Mouse (Mus musculus): ENCODE measurements around the gene Supv3l1. TPM values are rescaled to one million over a fixed set of nuclear protein-coding genes. Genes with fewer than 3 reads are reported as not detected.

Supv3l1 gene
- polyA plus RNA-seq, 1 experiment from 2014 or later = 12.8 TPM

DNA sequence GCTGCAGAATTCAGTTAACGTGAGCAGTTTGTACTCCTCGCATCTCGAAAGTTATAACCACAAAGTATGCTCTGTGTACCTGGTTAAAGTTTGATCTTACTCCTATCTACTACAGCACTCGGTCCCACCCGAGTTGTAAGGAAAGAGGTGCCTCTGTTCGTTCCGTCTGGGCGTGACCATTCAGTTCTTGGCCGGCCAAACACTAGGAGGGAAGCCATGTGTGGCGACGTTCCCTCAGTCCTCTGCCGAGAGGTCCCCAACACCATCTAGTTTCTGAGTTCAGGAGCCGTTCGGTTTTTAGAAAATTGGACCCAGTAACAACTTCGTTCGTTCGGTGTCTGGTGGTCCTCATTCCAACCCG, 722 bp upstream of the Supv3l1 start:
- Histone ChIP-seq H3K9ac (ENCODE audit: low read depth, low read length) (peak overlapping the region; percentile 88; the same call in 1 of the 2 replicates), H3K27me3 (replicated peaks; ENCODE audit: control insufficient read depth, insufficient read depth, low read length) (no peaks in the 10 kb centered on the region), H3K9me3 (ENCODE audit: control insufficient read depth) (no peaks in the 10 kb centered on the region), H3K27ac (ENCODE audit: low read depth, low read length) (peak overlapping the region; percentile 75), H3K36me3 (ENCODE audit: control insufficient read depth, insufficient read depth) (peaks cover 30% of the 10 kb centered on the region), H3K4me1 (replicated peaks; ENCODE audit: control insufficient read depth, insufficient read depth, low read length) (no peaks in the 10 kb centered on the region), H3K4me2 (replicated peaks; ENCODE audit: low read depth) (peak overlapping the region; percentile 62), H3K4me3 (ENCODE audit: low read depth, low read length) (peak overlapping the region; percentile 81)
- ATAC-seq = peak; percentile 48
- no peak for TF ChIP-seq CTCF (IDR thresholded peaks at IDR 0.05; ENCODE audit: low read depth)
- WGBS = 32% methylated on average over 18 of the region's 18 CpGs

DNA sequence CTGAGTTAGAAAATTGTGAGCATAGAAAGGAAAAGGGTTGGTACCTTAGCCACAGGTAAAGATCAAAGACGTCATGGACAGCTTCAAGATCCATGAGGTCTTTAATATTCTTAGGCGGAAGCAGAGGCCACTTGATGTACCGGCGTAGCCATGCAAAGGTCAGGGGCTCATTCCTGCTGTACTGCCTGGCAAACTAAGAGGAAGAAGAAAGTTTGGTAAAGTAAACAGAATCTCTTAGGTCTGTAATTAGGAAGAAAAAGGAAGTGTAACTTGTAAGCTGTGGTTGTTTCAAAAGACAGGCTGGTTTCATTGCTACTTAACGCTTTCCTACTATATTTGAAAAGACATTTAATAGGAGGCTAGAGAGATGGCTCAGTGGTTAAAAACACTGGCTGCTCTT, 19.1 kb downstream of the Supv3l1 start:
- no peak overlapping the region for H3K4me2 ChIP-seq (replicated peaks; ENCODE audit: low read depth)
- WGBS = 91% methylated on average over 5 of the region's 5 CpGs
- no peaks in the 10 kb centered on the region for H3K27me3 ChIP-seq (replicated peaks; ENCODE audit: control insufficient read depth, insufficient read depth, low read length)
- no peak for TF ChIP-seq CTCF (IDR thresholded peaks at IDR 0.05; ENCODE audit: low read depth)
- H3K4me1 ChIP-seq (replicated peaks; ENCODE audit: control insufficient read depth, insufficient read depth, low read length) = 0 out of 2 replicates have a peak, but pooled peaks cover 3% of the 10 kb centered on the region
- H3K27ac ChIP-seq (ENCODE audit: low read depth, low read length) = no peak overlapping the region
- no peak for ATAC-seq
- H3K36me3 ChIP-seq (ENCODE audit: control insufficient read depth, insufficient read depth) = peaks cover 66% of the 10 kb centered on the region
- H3K9ac ChIP-seq (ENCODE audit: low read depth, low read length) = no peak overlapping the region
- H3K4me3 ChIP-seq (ENCODE audit: low read depth, low read length) = no peak overlapping the region
- no peaks in the 10 kb centered on the region for H3K9me3 ChIP-seq (ENCODE audit: control insufficient read depth)

DNA sequence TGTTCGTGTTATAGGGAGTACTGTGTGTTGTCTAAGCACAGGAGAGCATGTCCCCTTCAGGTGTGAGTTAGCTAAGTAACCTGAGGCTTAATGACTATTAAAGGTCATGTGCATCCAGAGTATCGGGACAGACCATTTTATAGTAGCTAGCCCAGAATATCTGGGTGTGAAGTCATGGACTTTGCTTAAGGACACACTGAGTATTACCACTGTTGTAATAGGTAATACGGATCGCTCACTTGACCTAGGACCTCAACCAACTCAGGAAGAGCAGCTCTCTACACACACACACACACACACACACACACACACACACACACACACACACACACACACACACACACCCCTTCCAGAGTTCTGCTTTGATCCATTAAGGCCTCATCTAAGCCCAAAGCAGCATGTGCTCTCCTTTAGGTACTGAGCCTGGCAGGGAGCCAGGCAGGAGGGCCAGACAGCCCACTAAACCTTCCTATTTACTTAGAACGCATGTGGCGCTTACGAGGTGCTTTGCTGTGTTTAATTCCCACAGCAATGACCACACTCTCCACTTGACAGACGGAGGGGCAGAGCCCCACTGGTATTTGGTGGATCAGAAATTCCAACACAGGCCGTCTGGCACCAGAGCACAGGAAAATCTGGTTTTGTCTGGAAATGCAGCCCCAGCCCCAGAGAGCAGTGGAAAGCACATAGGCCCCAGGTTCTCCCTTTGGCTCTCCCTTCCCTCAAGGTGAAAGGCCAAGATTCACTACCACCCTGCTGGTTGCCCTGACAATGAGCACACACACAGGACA, 24.3 kb downstream of the Supv3l1 start:
- no peak for TF ChIP-seq CTCF (IDR thresholded peaks at IDR 0.05; ENCODE audit: low read depth)
- peaks cover 6% of the 10 kb centered on the region; the same call in 1 of the 2 replicates for H3K4me1 ChIP-seq (replicated peaks; ENCODE audit: control insufficient read depth, insufficient read depth, low read length)
- no peak overlapping the region for H3K4me3 ChIP-seq (ENCODE audit: low read depth, low read length)
- peak overlapping the region; percentile 75 for H3K27ac ChIP-seq (ENCODE audit: low read depth, low read length)
- peaks cover 23% of the 10 kb centered on the region for H3K36me3 ChIP-seq (ENCODE audit: control insufficient read depth, insufficient read depth)
- 28% methylated on average over 9 of the region's 9 CpGs for WGBS
- no peaks in the 10 kb centered on the region for H3K9me3 ChIP-seq (ENCODE audit: control insufficient read depth)
- H3K27me3 ChIP-seq (replicated peaks; ENCODE audit: control insufficient read depth, insufficient read depth, low read length) = no peaks in the 10 kb centered on the region
- no peak overlapping the region for H3K4me2 ChIP-seq (replicated peaks; ENCODE audit: low read depth)
- peak; percentile 75 for ATAC-seq
- H3K9ac ChIP-seq (ENCODE audit: low read depth, low read length) = no peak overlapping the region

DNA sequence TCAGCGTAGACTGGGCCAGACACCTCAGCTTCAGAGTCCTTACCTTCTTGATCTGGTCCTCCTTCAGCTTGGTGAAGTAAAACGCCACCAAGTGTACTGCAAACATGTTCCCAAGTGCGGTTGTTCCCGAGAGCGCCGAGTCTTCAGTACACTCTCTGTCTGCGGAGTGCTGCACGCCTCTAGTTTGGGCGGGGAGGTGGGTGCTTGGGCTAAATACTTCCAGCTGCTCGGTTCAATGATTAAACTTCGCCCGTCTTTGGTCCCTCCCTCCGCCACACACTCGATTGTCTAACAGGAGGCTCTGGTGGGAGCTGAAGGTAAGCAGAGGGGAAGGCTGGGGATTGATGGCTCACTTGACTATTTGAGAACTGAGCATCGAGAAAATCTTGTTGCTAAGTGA, 27.3 kb downstream of the Supv3l1 start, which contains the start of gene Hkdc1:
TSS of gene Hkdc1 (minus strand) at position 237 of the 400 bp plus-strand sequence.
- Histone ChIP-seq H3K27ac (ENCODE audit: low read depth, low read length) (peak within 1 kb of the TSS; percentile 60), H3K9me3 (ENCODE audit: control insufficient read depth) (no peaks in the 10 kb centered on the region), H3K27me3 (replicated peaks; ENCODE audit: control insufficient read depth, insufficient read depth, low read length) (no peaks in the 10 kb centered on the region), H3K9ac (ENCODE audit: low read depth, low read length) (peak within 1 kb of the TSS; percentile 37; the same call in 1 of the 2 replicates), H3K4me1 (replicated peaks; ENCODE audit: control insufficient read depth, insufficient read depth, low read length) (peaks cover 10% of the 10 kb centered on the region), H3K36me3 (ENCODE audit: control insufficient read depth, insufficient read depth) (no peaks in the 10 kb centered on the region; the same call in 1 of the 2 replicates), H3K4me2 (replicated peaks; ENCODE audit: low read depth) (peak within 1 kb of the TSS; percentile 56), H3K4me3 (ENCODE audit: low read depth, low read length) (peak within 1 kb of the TSS; percentile 29)
- 27% methylated on average over 15 of the region's 15 CpGs for WGBS
- ATAC-seq = peak; percentile 36
- TF ChIP-seq CTCF (IDR thresholded peaks at IDR 0.05; ENCODE audit: low read depth) = no peak

DNA sequence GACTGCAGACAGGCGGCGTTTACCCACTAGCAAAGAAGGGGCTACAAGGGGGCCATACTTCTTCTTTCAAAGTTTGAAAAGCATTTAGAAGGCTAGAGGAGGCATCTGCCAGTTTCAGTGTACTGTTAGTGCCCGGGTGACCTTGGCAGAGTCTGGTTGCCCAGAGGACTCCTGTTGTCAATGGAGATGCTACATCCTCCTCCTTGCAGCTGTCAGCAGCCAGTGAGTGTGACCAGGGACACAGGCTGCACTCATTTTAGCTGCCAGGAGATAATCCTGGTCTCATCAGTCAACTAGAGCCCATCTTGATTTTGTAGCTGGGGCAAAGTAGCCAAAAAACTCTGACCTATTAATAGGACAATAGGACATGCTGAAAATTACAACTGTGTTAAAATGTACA, 28.4 kb downstream of the Supv3l1 start:
- Histone ChIP-seq H3K36me3 (ENCODE audit: control insufficient read depth, insufficient read depth) (no peaks in the 10 kb centered on the region; the same call in 1 of the 2 replicates), H3K9me3 (ENCODE audit: control insufficient read depth) (no peaks in the 10 kb centered on the region), H3K4me3 (ENCODE audit: low read depth, low read length) (peak overlapping the region; percentile 29), H3K4me1 (replicated peaks; ENCODE audit: control insufficient read depth, insufficient read depth, low read length) (peaks cover 10% of the 10 kb centered on the region), H3K27me3 (replicated peaks; ENCODE audit: control insufficient read depth, insufficient read depth, low read length) (no peaks in the 10 kb centered on the region), H3K27ac (ENCODE audit: low read depth, low read length) (peak overlapping the region; percentile 60), H3K4me2 (replicated peaks; ENCODE audit: low read depth) (peak overlapping the region; percentile 56), H3K9ac (ENCODE audit: low read depth, low read length) (peak overlapping the region; percentile 37; the same call in 1 of the 2 replicates)
- TF ChIP-seq CTCF (IDR thresholded peaks at IDR 0.05; ENCODE audit: low read depth) = no peak
- WGBS = 68% methylated on average over 3 of the region's 3 CpGs
- ATAC-seq = no peak

DNA sequence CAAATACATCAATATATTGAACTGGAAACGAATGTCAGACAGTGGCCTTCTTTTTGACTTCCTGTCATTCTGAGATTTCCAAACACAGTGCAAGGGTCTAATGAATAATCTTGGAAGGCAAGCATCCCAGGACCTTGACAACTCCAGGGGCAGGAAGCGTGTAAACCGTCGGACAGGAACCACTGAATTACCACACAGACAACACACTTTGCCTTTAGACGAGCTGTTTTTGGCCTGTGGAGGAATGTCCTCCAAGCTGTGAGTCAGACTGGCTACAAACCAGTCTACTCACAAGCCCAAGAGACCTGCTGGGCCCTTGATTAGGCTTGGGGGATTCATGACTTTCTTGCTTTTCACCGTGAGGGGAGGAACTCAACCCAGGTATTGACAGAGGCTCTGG, 29.1 kb downstream of the Supv3l1 start:
- ATAC-seq = no peak
- Histone ChIP-seq H3K4me3 (ENCODE audit: low read depth, low read length) (peak overlapping the region; percentile 29), H3K4me2 (replicated peaks; ENCODE audit: low read depth) (peak overlapping the region; percentile 56), H3K36me3 (ENCODE audit: control insufficient read depth, insufficient read depth) (no peaks in the 10 kb centered on the region; the same call in 1 of the 2 replicates), H3K9me3 (ENCODE audit: control insufficient read depth) (no peaks in the 10 kb centered on the region), H3K4me1 (replicated peaks; ENCODE audit: control insufficient read depth, insufficient read depth, low read length) (peaks cover 7% of the 10 kb centered on the region), H3K27ac (ENCODE audit: low read depth, low read length) (peak overlapping the region; percentile 60), H3K9ac (ENCODE audit: low read depth, low read length) (no peak overlapping the region), H3K27me3 (replicated peaks; ENCODE audit: control insufficient read depth, insufficient read depth, low read length) (no peaks in the 10 kb centered on the region)
- TF ChIP-seq CTCF (IDR thresholded peaks at IDR 0.05; ENCODE audit: low read depth) = no peak
- WGBS = 35% methylated on average over 6 of the region's 6 CpGs

Measured in intestine, postnatal 0 days (tissue).